25 mouse cellular contexts compared by ENCODE assay signal in the genomic region with DNA sequence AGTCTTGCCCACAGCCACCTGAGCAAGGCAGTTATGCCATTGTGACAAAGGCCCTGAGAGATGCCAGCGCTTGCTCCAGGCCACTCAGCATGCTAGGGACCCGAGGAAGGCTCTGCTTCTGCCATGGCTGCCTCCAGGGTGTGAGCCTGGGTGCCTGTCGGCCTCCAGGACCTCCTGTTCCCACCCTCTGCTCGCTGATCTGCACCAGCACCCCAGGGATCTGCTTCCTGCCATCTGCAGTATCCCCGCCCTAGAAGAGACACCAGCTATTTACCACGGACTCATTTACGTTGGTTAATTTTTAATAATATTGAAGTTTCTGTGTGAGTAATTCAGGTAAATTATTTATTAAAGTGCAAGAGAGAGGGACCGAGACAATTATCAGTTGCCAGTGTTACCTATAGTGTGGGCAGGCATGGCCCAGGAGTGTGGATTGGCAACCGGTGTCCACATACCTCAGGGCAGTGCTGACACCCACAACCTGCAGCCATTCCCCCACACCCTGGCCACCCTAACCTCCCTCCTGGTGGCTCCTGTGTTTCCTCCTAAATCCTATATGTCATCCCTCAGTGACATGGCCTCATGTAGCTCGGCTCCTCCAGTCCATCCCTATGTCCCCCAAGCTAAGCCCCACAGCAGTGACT.
DNase-seq lines count a peak whose midpoint lies in the region; ATAC-seq and TF ChIP-seq lines count a peak whose summit lies in the region.
"Had no signal": no experiment of that assay in that cellular context is flagged by ENCODE, and none has a peak within 500 bp of the region (broad histone marks: within the 10 kb centered on the region; RNA-seq: fewer than 3 reads in every experiment).

No protein-coding gene starts in this region.

- H3K9me3 ChIP-seq in embryonic facial prominence, embryonic 12.5 days, result no peaks in the 10 kb centered on the region
- no peaks in the 10 kb centered on the region for H3K9me3 ChIP-seq in embryonic facial prominence, embryonic 10.5 days
- H3K9me3 ChIP-seq: limb, embryonic 13.5 days; lung, embryonic 15.5 days; midbrain, embryonic 10.5 days had no signal

- in situ Hi-C loops in Patski (cut with MboI; ENCODE audit: low pct_unique_long_range_greater_than_20kb), result loop anchor here (25.0 kb wide), 1 partner anchor 296 kb away; a partner anchor contains a TSS

- POLR2A ChIA-PET in Patski (lab: Charles Lee), result no interaction called here

- H3K27me3 ChIP-seq in embryonic facial prominence, embryonic 12.5 days, result peaks cover 51% of the 10 kb centered on the region
- peaks cover 74% of the 10 kb centered on the region for H3K27me3 ChIP-seq in embryonic facial prominence, embryonic 10.5 days (replicated peaks; ENCODE audit: low read depth, poor library complexity, severe bottlenecking)
- H3K27me3 ChIP-seq in Patski, result peaks cover 9% of the 10 kb centered on the region

- H3K27ac ChIP-seq in embryonic facial prominence, embryonic 12.5 days, result no peak overlapping the region
- H3K27ac ChIP-seq in embryonic facial prominence, embryonic 10.5 days (replicated peaks), result no peak overlapping the region
- H3K27ac ChIP-seq: gastrocnemius, adult 2 months; limb, embryonic 13.5 days; lung, embryonic 15.5 days; midbrain, embryonic 10.5 days had no signal

- CTCF ChIA-PET in Patski (lab: Charles Lee), result interaction anchor here (1.4 to 1.5 kb wide), 3 partner anchors 9 to 153 kb away, joined by 3 to 4 read pairs (median 3); no protein-coding TSS in a partner anchor

- peak; percentile 44; the same call in 1 of the 2 replicates for ATAC-seq in embryonic facial prominence, embryonic 12.5 days (ENCODE audit: insufficient number of reproducible peaks, insufficient read depth, low FRiP score, low TSS enrichment)
- peak; percentile 28 for ATAC-seq in Patski
- ATAC-seq: forebrain, embryonic 16.5 days; hindbrain, embryonic 16.5 days had no signal

- no peak for DNase-seq in embryonic facial prominence, embryonic 10.5 days (ENCODE audit: low spot score)
- peak; percentile 22 for DNase-seq in kidney, adult 9 months
- DNase-seq in kidney, postnatal 25 days, result no peak
- DNase-seq in kidney, postnatal 4 days, result peak; percentile 36 to 52
- no peak for DNase-seq in kidney, adult 18-20 months
- DNase-seq in Patski (ENCODE audit: low read depth, low spot score), result no peak
- no peak for DNase-seq in embryo, embryonic 9.5 days (ENCODE audit: extremely low spot score)
- DNase-seq: adrenal gland, adult 8-10 months; cerebellum, adult 2 months; cerebellum, postnatal 14 days; gastrocnemius, adult 2 months; gastrocnemius, postnatal 36 days; heart, adult 18-20 months; heart, postnatal 36 days; right cerebral cortex, adult 18-20 months; thymus, postnatal 4 days had no signal

- no peak overlapping the region for H3K9ac ChIP-seq in embryonic facial prominence, embryonic 12.5 days
- H3K9ac ChIP-seq: limb, embryonic 13.5 days; lung, embryonic 15.5 days had no signal

- peaks cover 5% of the 10 kb centered on the region; the same call in 1 of the 2 replicates for H3K4me1 ChIP-seq in embryonic facial prominence, embryonic 12.5 days
- H3K4me1 ChIP-seq in embryonic facial prominence, embryonic 10.5 days, result peaks cover 28% of the 10 kb centered on the region
- H3K4me1 ChIP-seq: lung, embryonic 15.5 days had no signal

- WGBS in embryonic facial prominence, embryonic 12.5 days, result 62% methylated on average over 10 of the region's 10 CpGs
- 73% methylated on average over 10 of the region's 10 CpGs for WGBS in embryonic facial prominence, embryonic 10.5 days

- H3K4me2 ChIP-seq in embryonic facial prominence, embryonic 12.5 days (replicated peaks), result no peak overlapping the region
- H3K4me2 ChIP-seq: heart, embryonic 11.5 days; limb, embryonic 13.5 days; liver, embryonic 11.5 days; lung, embryonic 15.5 days had no signal

- H3K4me3 ChIP-seq in embryonic facial prominence, embryonic 12.5 days, result no peak overlapping the region
- no peak overlapping the region for H3K4me3 ChIP-seq in embryonic facial prominence, embryonic 10.5 days
- H3K4me3 ChIP-seq: gastrocnemius, adult 2 months; limb, embryonic 13.5 days; lung, embryonic 15.5 days; midbrain, embryonic 10.5 days; myocyte had no signal

- TF ChIP-seq CTCF in Patski (IDR thresholded peaks at IDR 0.05), result no peak

- H3K36me3 ChIP-seq in embryonic facial prominence, embryonic 12.5 days, result no peaks in the 10 kb centered on the region
- H3K36me3 ChIP-seq in embryonic facial prominence, embryonic 10.5 days (replicated peaks), result no peaks in the 10 kb centered on the region
- H3K36me3 ChIP-seq: limb, embryonic 13.5 days; lung, embryonic 15.5 days; midbrain, embryonic 10.5 days had no signal

Comparison
In these comparisons a context has a peak if more than half of its experiments do, and no peak if none do; other contexts are left out.
1. DNase-seq: peak in kidney, adult 9 months (single experiment) and kidney, postnatal 4 days (2 of 2); none in embryonic facial prominence, embryonic 10.5 days (single experiment), kidney, postnatal 25 days (0 of 2), kidney, adult 18-20 months (single experiment), Patski (single experiment) and embryo, embryonic 9.5 days (single experiment).